Mouse (Mus musculus): ENCODE data around the gene Sox8.

Sox8 gene

DNA sequence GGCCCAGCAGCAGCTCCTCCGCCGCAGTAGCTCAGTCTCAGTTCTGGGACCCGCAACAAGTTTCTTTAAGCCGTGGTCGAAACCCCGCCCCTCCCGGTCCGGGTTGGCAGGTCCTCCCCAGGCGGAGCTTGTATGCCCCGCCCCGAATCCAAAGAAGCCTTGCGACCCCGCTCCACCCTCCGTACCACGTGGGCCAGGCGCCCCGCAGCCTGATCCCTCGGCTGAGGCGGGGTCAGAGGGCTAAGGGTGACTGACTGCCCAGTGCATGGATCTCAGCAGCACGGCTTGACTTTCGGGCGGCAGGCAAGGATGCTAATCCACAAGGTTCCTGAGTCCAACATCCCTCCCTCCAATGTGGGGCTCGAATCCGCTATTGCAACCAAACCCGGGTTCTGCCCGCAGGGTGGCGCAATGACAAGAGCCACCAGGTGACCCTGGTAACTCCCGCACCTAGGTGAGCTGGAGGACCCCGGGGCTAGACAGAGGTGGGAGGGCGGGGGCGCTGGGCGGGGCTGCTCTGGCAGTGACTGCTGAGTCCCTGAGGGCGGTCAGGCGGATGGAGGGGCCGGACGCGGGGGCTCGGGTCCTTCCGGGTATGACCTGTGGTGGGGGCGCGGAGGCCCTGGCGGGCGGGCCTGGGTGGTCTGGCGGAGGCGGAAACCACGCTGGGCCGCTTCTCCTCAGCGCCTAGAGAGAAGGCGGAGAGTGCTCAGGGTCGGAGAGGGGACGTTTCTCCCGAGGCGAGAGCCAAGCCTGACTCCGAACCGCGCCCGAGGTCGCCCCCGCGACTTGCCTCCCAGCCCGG, at the start of gene Sox8:
TSS of gene Sox8 (minus strand) at position 39 of the 805 bp plus-strand sequence.
- peak; percentile 79 to 82 for DNase-seq

DNA sequence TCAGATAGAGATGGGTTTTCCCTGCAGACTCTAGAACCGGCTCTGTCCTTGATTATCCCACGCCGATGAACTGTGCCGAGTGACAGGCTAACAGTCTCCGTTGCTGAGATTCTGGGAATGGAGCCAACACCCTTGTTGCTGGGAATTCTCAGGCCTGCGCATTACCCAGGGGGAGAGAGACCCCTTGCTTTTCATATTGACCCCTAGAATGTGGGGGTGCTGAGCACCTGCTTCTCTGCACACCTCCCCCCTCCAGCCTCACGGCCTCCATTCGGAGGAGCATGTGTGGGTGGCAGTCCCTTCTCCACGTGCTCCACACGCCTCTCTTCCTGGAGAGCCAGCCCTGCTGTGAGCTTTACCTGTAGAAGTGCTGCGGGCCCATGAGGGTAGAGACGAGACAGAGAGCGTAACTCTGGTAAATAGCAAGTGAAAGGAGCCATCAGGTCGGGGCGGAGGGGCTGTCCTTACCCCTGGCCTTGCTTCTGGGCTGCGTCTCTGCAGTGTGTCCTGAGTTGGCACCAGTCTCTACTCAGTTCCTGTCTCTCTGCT, 48.1 kb upstream of the Sox8 start:
- peak in 1 of 2 experiments; percentile 13 for DNase-seq

- no peak for DNase-seq
Measured at GRCm38 (mm10) chr17:25614723-25615510, 44.4 kb upstream of the Sox8 start.

DNA sequence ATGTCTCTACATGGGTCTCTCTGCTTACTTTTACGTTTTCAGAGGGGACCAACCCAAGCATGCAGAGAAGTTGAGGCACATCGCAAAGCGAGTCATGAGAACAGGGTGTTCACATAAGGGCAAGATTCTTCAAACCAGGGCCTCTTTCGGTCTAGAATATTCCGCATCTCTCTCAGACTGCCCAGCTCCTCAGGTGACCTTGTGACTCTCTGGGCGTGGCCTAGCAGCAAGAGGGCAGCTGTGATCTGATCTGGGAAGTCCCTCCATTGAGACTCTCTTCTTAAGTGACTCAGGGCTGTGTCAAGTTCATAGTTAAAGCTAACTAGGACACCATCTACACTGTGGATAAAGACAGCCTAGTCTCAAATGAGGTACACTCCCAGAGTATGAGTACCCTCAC, 42.8 kb upstream of the Sox8 start:
- no peak for DNase-seq

- DNase-seq, result no peak
Measured at GRCm38 (mm10) chr17:25612537-25612936, 42.1 kb upstream of the Sox8 start.

GRCm38 (mm10) chr17:25610151-25610550, 39.7 kb upstream of the Sox8 start:
- no peak for DNase-seq

DNA sequence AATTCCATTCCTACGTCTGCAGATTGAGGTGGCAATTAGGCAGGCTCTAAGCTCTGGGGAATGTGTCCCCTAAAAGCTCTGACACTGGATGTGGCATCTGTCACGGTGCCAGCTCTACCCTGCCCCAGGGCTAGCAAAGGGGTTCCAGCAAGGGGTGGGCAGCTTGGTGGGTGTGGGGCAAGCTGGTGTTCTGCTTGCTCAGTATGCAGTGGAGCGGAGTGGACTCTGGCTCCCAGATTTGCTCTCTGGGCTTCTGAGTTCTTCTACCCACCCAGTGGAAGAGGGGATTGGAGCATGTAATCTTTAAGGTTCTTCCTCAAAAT, 39.0 kb upstream of the Sox8 start:
- no peak for DNase-seq

DNA sequence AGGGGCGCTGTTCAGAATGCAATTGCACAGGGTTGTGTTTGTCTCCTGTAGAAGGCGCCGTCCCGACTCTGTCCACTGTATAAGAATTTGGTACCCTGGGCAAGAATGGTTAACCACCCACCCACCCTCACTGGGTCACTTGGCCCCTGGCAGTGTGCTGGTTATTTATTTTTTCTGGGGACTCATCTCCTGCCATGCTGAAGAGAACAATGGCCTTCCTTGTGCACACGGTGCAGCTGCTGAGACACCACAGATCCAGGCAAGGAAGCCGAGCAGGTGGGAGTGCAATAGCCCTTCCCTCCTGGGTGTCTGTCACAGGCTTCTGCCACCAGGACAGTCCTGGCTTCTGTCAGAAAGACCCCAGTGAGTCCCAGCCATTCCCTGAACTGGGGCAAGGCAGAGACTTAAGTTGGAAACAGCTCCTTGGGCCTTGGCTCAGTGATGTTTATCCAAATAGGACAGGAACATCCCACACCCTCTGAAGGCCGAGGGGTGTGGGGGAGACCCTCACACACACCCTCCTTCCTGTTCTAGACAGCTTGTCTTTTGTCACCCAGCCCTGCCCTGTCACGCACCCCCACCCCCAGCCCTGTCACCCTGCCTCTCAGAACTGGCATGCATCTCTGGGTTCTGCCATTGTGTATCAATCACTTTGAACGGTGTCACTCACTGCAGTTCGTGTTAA, 38.5 kb upstream of the Sox8 start:
- no peak for DNase-seq

DNA sequence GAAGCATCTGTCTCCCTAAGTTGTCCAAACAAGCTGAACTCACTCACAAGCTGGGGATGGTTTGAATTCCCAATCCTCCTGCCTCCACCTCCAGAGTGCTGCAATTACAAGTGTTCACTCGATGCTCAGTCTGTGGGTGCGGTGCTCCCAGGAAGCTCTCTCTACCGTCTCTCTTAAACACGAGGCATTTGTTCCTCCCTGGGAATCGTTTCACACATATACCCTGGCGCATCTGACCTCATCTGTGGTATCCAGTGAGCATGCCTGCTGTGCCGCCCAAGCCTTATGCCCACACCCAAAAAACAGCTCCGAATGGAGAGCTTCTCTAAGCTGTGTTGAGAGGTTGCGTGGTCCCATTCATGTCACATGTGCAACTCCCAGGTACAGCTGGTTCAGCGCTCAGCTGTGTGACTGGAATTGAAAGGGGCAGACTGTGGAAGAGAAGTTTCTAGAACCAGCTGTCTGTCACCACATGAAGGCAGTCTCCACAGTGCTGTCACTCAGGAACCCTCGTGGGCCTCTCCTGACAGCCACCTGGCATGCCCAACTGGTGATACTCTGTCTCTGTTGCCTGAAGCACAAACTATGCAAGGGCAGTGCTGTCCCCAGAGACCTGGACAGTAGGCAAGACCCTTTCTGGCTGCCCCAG, 37.8 kb upstream of the Sox8 start:
- DNase-seq, result no peak

- DNase-seq, result no peak
Measured at GRCm38 (mm10) chr17:25604234-25604633, 33.7 kb upstream of the Sox8 start.

- DNase-seq, result no peak
Measured at GRCm38 (mm10) chr17:25602366-25602765, 31.9 kb upstream of the Sox8 start.

DNA sequence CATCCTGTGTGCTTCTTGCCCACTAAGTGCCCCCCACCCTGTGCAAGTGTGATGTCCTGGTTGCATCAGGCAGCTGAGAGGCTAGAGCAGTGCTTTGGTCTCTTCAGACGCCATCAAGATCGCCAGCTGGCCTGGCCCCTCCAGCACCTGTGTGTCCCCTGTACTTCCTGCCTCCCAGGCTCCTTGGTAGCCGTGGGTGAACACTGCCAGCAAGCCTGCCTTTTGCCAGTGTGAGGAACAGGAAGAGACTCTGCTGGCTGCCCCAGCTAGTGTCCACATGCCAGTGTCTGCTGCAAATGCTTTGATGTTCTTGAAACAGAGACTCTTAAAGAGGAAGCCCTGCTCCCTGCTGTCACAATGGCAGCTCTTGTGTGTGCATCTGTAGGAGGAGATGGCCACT, 27.1 kb upstream of the Sox8 start:
- no peak for DNase-seq

GRCm38 (mm10) chr17:25595495-25595894, 25.0 kb upstream of the Sox8 start:
- no peak for DNase-seq

GRCm38 (mm10) chr17:25593411-25594261, 23.1 kb upstream of the Sox8 start:
- no peak for DNase-seq

GRCm38 (mm10) chr17:25592336-25592735, 21.9 kb upstream of the Sox8 start:
- DNase-seq, result no peak

DNA sequence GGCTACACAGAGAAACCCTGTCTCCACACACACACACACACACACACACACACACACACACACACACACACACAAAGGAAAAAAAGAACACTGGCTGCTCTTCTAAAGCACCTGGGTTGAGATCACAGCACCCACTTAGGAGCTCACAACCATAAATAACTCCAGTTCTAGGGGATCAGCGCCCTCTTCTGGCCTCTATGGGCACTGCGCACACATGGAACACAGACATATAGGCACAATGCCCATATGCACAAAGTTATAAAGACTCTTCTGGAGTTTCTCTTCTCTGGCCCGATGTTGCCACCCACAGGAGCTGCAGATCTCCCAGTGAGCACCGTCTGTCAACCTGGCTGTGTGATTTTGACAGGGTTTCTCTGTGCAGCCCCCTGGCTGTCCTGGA, 20.5 kb upstream of the Sox8 start:
- no peak for DNase-seq

DNA sequence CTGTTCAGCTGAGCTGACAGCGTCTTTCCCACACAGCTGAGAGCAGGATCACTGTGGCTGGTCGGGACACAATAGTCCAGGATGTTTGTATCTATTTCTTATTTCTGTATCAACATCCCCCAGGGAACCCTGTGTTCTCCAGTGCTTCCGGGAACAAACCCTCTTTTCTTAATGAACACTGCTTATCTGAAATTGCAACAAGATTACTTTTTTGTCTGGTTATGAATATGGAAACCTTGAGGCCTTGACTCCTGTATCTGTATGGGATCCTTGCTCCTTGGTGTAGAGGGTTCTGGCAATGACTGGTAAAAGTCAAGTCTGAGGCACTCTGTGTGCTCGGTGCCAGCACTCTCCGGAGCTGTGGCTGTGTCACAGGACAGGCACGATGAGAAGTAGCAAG, 19.6 kb upstream of the Sox8 start:
- no peak for DNase-seq

DNA sequence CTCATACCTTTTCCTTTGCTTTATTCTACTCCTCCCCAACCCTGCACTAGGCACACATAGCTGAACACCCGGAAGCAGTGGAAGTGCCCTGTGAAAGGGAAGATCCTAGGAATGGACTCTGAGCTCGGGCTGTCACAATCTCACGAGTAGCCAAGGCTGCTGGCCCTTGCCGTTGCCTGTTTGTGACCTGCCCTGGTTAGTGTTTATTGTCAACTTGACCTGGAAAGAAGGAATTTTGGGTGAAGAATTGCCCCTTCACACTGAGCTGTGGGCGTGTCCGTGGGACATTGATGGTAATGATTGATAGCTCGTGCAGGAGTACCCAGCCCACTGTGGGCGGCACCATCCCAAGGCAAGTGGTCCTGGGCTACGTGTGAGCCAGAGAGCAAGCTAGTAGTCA, 14.2 kb upstream of the Sox8 start:
- DNase-seq, result no peak

- no peak for DNase-seq
Measured at GRCm38 (mm10) chr17:25583858-25584257, 13.4 kb upstream of the Sox8 start.

GRCm38 (mm10) chr17:25583099-25583498, 12.6 kb upstream of the Sox8 start:
- no peak for DNase-seq

DNA sequence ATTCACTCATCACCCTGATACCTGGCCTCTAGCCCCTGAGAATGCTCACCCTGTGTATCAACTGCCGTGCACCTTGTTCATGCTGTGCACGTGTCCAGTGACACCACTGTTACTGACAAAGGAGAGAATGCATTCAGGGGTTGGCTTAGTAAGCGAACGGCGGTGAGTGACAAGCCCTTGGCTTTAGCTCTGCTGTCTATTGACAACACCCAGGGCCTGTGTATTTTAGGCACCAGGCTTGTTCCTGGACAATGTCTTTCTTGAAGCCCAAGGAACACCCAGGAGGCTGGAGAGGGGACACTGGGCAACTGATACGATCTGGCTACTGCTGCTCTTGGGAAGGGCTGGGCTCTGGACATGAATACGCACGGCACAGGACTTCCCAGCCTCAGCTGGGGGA, 11.6 kb upstream of the Sox8 start:
- no peak for DNase-seq

All from lung, postnatal 4 days (tissue).